Mouse (Mus musculus) skeletal muscle tissue, adult 2 months (tissue): ENCODE measurements around the gene Chil1.

Experiments
- DNase-seq: peaks from one replicate; pipeline ENCODE4 v3.0.0-alpha.2; 2012; ENCODE audit warnings: low read depth, low spot score

Chil1 gene

GRCm38 (mm10) chr1:134182025-134182424 lies at the start of gene Chil1:
Gene Chil1, plus strand, starts transcription at chr1:134182176.
- DNase-seq = no peak

- DNase-seq = peak; percentile 80
These were observed 48.7 kb upstream of the Chil1 start for GRCm38 (mm10) chr1:134133316-134133715.

GRCm38 (mm10) chr1:134136351-134136750 lies 45.6 kb upstream of the Chil1 start:
- DNase-seq = no peak

- DNase-seq = no peak
These were observed 43.6 kb upstream of the Chil1 start for GRCm38 (mm10) chr1:134138424-134138823.

GRCm38 (mm10) chr1:134142363-134142794 lies 39.6 kb upstream of the Chil1 start:
- DNase-seq = no peak

GRCm38 (mm10) chr1:134146066-134146465 lies 35.9 kb upstream of the Chil1 start:
- DNase-seq = no peak

GRCm38 (mm10) chr1:134150076-134150475 lies 31.9 kb upstream of the Chil1 start:
- DNase-seq = no peak

- DNase-seq = no peak
These were observed 31.2 kb upstream of the Chil1 start for GRCm38 (mm10) chr1:134150745-134151144.

GRCm38 (mm10) chr1:134151655-134152412 lies 30.1 kb upstream of the Chil1 start:
- peak; percentile 82 for DNase-seq

- no peak for DNase-seq
These were observed 29.1 kb upstream of the Chil1 start for GRCm38 (mm10) chr1:134152626-134153590.

GRCm38 (mm10) chr1:134154121-134154520 lies 27.9 kb upstream of the Chil1 start:
- DNase-seq = no peak

- no peak for DNase-seq
These were observed 27.3 kb upstream of the Chil1 start for GRCm38 (mm10) chr1:134154655-134155054.

- no peak for DNase-seq
These were observed 21.6 kb upstream of the Chil1 start for GRCm38 (mm10) chr1:134160404-134160803.

- DNase-seq = no peak
These were observed 20.6 kb upstream of the Chil1 start for GRCm38 (mm10) chr1:134161399-134161798.

- DNase-seq = no peak
These were observed 19.3 kb upstream of the Chil1 start for GRCm38 (mm10) chr1:134162510-134163225.

- DNase-seq = no peak
These were observed 18.5 kb upstream of the Chil1 start for GRCm38 (mm10) chr1:134163476-134163875.

- no peak for DNase-seq
These were observed 17.5 kb upstream of the Chil1 start for GRCm38 (mm10) chr1:134164454-134164853.

- DNase-seq = no peak
These were observed 15.4 kb upstream of the Chil1 start for GRCm38 (mm10) chr1:134166547-134166946.

- DNase-seq = no peak
These were observed 14.3 kb upstream of the Chil1 start for GRCm38 (mm10) chr1:134167416-134168305.

GRCm38 (mm10) chr1:134168567-134168966 lies 13.4 kb upstream of the Chil1 start:
- DNase-seq = no peak
